Mouse (Mus musculus) v-Abl transformed pro-B cells (cell line): ENCODE results near the gene Plxnd1.

ENCODE experiments used
- in situ Hi-C, 2 experiments: fragments of 400-800 bp; cut with MboI; formaldehyde crosslinking; loops; one replicate each; pipeline ENCODE4 v1.15.1; 2025; ENCODE audit not compliant: unreplicated experiment in 2 of 2

Plxnd1 gene

DNA sequence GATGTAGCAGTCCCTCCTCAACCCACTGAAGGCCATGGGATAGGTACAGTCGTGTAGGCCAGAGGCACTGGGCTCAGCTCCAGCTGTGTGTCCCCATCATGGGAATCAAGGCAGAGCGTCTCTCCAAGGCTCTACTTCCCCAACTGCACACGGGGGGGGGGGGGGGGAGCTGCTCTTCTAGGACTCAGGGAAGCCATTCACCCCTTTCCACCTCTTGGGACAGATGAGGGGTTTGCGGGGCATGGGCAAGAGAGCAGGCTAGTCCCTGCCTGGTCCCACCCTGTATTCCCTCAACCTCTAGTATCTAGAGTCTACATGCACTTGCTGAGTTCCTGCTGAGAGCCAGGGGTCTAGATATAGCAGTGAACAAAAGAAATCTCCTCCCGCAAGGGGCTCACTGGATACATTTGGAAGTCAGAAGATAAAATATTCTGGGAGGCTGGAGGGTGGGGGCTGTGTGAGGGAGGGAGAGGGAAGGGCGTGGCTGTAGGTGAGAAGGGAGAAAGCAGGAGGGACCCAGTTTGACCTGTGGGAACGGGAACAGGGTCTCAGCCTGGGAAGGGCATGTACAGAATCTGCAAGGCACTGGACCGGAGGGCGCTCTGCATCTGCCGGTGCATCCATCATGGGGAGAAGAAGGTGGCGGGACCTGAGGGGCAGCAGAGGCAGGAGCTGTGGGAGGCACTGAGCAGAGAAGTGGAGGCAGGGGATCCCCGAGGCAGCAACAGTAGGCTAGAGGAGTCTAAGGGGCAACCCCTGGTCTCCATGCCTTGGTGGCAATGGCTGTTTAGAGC lies 7.7 kb upstream of the Plxnd1 start:
- in situ Hi-C loops, result loop anchor here in 1 of 2 experiments (25.0 kb wide), 2 partner anchors 235 to 1835 kb away; partner anchors contain the start of gene Zfp637

DNA sequence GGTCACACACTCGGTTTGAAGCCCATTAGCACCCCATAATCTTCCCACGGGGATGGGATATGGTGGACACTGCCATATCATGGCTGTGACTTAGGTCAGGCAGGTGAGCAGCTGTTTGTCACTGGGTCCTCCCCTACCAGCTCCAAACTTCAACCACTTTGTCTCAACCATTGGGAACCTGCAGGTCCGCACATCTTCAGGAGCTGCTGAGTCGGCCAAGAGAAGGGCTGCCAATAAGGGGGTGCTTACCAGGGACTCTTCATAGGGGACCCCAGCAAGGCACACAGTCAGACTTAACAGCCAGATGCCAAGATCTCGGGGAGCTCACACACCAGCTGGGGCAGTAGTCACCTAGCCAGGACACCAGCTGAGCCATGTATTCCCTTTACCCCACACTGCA lies 6.0 kb upstream of the Plxnd1 start:
- in situ Hi-C loops, result loop anchor here in 1 of 2 experiments (25.0 kb wide), 2 partner anchors 236 to 1836 kb away; partner anchors contain the start of gene Zfp637

DNA sequence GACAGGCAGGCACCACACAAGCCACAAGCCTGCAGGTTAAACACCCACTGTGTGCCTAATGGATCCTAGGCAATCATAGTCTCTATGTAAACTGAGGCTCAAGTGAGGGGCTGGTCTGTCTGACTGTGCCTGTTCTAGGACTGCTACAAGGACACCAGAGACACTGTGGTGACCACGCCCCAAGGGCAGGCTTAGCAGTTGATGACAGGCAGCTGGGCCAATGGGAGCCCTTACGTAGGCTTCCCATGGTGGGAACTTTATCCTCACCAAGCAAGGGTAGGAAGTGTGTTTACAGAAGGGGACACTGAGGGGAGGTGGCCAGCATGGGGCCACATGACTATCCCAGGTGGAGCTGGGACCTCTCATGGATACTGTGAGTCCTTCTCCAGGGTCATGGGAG lies 4.4 kb upstream of the Plxnd1 start:
- in situ Hi-C loops, result loop anchor here in 1 of 2 experiments (5.0 kb wide), 1 partner anchor 152 kb away; no protein-coding TSS in a partner anchor

DNA sequence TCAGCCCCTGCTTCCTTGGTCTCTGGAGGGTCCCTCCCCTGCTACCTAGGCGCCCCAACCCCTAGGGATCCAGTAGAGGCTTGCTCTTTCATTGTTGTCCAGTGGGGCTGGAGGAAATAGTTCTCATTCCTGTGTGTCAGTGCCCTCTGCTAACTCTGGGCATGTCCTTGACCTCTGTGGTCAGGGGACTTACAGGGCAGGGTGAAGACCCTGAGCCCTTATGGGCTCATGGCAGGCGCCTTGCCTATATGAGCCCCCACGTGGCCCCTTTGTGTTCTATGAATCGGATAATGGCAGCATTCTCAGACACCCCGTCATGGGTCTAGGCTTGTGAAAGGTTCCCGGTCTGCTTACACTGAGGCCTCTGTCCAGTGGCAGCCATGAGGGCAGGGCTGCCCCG lies 4.0 kb upstream of the Plxnd1 start:
- in situ Hi-C loops, result loop anchor here in 1 of 2 experiments (5.0 kb wide), 1 partner anchor 151 kb away; no protein-coding TSS in a partner anchor

DNA sequence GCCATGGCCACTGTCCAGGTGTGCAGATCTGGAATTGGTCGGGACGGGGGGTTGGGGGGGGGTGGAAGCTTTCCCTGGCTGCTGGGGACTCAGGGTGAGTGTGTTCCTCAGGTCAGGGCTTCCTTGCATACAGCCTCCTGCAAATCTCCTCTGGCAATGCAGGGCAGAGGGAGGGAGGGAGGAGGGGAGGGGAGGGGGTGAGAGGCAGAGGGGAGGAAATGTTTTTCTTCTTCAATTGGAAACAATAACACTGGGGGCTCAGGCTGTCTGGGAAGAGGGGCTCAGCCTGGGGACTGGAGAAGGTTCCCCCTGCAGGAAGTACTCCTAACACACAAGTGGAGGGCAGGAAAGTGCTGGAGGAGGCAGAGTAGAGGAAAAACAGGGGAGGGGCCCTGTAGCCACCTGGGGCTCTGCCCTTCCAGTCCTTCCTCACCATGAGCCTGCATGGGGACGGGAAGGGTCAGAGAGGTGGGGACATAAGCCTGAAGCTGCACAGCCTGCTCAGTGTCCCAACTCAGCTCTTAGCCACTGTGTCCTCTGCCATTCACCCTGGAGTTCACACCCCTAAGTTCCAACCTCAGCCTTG lies 3.0 kb upstream of the Plxnd1 start:
- in situ Hi-C loops, result loop anchor here in 1 of 2 experiments (5.0 kb wide), 1 partner anchor 151 kb away; no protein-coding TSS in a partner anchor

DNA sequence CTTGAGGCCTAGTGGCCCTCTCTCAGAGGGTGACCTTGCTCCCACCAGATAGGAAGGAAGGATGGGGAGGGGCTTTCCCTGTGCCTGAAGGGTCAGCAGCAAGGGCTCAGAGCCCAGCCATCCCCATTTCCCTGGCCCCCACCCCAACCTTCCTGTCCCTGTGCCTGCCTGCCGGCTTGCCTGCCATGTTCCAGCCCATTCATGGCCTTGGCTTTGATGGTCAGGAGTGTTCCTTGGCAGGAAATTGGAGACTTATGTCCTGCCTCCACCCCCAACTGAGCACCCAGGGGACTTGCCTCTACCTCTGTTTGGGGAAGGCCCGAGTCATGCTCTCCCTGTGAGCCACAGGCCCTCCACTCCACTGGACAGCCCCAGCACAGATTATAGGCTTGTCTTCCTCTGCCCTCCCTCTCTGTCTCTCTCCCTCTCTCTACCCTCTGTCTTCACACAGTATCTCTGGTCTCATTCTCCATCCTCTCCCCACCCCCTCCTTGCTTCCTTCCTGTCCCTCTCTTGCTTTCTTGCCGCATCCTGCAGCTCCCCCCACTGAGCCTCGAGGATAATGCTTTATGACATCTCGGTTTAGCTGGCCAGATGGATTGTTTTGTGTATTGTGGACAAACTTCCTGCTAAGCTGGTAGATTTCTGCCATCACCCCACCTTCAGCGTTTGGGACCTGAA lies 1.5 kb upstream of the Plxnd1 start:
- in situ Hi-C loops, result loop anchor here in 1 of 2 experiments (5.0 kb wide), 1 partner anchor 149 kb away; no protein-coding TSS in a partner anchor

DNA sequence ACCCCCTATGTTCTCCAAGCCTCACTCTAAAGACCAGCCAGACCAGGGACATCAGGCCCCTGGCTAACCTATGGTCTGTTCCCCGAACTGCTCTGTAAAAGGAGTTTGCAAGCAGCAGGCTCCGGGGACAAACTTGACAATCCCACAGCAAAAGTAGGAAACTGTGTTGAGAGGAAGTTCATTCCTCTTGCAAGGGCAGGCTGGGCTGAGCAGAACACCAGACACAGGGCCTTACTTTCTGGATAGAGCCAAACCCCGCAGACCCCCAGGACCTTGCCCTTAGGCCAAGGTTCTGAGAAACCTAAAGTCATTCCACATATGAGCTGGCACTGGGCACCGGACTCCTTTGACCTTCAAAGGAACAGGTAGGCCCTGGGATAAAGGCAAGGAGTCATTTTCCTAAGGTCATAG lies 731 bp upstream of the Plxnd1 start:
- in situ Hi-C loops, result loop anchor here in 1 of 2 experiments (5.0 kb wide), 1 partner anchor 148 kb away; no protein-coding TSS in a partner anchor

DNA sequence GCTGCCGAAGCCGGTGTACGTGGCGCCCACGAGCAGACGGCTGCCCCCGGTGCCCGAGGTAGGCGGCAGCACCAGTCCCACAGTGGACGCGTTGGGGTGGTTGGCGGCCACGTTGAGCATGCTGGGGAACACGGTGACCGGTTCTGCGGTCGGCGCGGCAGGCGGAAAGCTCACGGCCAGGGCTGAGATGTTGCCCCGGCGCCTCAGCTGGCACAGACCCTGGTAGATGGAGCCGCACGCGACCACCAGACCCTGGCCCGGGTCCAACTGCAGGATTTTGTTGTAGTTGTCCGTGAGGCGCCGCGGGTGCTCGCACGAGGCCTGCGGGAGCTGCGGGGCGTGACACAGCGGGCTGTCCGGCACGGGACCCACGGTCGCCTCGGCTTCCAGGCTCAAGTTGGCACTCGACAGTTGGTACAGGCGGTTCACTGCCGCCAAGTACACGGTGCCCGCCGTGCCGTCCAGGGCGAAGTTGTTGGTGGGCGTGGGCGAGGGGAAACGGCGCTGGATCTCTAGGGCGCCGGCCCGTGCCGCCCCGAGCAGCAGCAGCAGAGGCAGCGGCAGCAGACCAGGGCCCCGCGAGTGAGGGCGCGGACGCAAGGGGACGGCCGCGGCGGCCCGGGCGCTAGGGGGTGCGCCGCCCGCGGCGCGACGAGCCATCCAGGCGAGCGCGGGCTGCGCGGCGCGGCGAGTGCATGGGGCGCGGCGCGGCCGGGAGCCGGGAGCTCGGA lies 494 bp downstream of the Plxnd1 start:
- in situ Hi-C loops, result no loop called here

DNA sequence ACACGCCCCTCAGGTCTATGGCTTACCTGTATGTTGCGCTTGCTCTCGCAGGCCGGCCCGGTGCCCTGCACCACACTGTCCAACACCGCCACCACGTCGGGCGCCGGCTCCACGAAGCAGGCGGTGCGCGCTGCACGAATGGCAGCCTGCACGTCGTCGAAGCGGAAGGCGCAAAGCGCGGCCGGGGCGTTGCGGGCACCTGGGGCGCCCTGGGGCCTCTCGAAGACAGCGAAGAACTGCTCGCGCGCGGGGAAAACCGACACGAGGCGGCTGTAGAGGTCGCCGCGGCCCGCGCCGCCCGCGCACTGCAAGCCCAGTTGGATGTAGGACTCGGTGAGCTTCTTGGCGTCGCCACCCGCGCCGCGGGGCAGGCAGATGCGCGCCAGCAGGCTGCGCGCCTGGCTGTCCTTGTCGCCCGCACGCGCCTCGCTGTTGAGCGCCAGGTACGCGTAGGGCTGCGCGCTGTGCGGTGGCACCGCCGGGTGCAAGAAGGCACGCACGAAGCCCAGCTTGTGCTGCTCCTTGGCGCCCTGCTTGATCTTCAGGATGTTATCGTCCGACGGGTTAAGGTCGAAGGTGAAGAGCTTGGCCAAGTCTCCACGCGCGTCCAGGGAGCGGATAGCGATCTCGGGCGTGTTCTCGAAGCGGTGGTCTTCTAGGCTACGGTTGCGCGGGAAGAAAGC lies 1.2 kb downstream of the Plxnd1 start:
- in situ Hi-C loops, result no loop called here

DNA sequence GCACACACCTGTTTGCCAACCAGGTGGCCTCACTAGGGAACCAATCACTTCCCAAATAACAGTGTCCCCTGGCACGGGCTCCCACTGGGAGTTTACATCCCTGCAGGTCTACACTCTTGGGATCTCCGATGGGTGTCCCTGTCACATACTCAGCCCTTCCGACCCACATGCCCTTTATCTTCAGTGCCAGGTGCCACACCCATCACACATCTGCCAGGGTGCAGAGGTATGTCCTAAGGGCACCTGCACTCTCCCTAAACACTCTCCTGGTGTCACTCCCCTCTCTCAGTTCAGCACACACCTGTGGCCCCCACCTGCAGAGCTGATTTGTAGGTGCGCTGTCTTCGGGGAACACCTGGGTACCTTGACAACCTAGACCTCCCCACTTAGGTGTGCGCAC lies 1.8 kb downstream of the Plxnd1 start:
- in situ Hi-C loops, result no loop called here

DNA sequence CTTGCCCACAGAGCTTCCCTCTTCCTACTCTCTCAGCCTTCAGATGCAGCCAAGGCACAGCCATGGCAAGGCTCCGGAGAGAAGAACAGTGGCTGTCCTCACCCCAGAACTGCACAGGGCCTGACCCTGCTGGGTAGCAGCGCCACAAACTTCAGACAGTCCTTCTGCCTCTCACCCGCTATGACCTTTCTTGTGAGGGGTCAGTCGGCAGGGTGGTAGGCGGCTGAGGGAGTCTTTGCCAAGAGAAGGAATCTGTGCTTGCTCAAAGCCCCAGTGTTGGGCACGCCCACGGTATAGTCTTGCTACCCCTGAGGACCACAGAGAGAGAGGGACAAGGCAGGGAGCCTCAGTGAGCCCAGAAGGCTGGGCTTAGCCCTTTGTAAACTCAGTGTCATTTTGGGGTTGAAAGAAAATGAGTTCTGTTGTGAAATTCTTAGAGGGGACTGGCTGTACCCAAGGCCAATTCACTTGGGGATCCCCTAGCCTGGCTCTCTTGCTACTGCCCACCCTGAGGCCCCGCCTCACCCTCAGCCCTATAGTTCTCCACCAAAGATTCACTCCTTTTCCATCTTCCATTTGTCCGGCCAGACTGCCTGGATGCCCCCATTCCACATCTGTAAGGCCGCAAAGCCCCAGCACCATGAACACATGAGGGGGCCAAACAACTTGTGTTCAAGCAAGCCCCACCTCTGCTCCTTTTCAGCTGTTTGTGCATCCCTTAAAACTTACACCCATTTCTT lies 2.8 kb downstream of the Plxnd1 start:
- in situ Hi-C loops, result no loop called here

DNA sequence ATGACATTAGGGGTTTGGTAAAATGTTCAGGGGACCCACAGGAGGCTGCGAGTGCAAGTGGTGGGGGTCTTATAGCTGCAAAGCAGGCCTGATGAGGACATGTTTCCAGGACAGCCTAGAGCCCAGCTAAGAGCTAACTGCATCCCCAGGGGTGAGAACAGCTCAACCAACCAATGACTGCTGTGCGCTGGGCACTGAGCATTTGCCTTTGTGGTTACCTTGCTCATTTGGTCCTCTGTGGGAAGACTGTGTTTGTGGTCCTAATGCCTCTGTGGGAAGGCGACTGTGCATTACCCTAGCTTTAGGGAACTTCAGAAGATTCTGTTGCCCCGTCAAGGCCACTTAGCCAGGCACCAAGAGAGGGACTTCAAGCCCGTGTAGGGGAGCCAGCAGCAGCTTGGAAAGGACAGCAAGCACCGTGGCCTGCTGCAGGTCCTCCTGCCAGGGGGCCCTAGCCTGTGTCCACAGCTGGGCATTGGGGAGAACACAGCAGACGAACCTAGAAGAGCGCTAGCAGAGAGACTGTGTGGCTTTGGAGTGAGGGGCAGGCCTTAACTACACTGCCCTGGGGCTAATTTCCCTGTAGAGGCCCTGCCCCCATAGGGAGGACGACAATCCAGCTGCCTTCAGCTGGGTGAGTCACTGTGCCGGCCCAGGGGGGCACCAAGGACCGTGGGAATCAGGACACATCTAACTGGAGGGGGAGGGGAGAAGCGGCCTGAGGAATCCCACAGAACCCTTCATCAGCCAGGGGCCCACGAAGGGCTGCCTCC lies 3.5 kb downstream of the Plxnd1 start:
- in situ Hi-C loops, result no loop called here

DNA sequence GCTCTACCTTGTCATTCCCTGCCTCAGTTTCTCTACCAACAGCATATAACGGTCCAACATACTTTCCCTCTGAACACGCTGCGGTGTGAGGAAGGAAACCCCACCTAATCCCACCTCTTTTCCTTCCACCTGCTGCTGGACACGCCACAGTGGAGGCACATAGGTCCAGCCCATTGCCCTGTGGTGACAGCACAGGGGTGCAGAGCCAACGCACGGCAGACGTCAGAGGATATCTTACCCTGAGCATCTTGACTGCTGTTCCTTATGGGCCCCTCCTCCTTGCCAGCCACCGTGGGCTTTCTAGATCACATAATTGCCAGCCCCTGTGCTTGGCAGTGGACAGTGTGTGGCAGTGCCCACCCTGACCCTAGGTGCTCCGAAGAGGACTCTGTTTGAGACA lies 4.3 kb downstream of the Plxnd1 start:
- in situ Hi-C loops, result no loop called here

DNA sequence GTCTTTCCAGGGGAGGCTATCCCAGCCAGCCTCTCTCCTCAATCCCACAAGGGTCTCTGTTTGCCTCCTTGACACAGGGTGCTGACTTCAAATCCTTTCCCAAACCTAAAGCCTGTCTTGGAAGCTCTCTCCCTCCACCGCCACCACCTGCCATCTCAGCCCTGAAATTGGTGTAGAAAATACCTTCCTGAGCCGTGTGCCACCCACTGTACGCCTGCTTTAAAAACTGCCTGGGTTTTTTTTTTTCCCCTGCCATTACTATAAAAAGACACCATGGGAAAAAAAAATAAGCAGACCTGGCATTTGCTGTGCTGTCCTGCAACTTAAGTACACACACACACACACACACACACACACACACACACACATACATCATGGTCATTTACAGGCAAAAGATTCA lies 4.7 kb downstream of the Plxnd1 start:
- in situ Hi-C loops, result no loop called here

DNA sequence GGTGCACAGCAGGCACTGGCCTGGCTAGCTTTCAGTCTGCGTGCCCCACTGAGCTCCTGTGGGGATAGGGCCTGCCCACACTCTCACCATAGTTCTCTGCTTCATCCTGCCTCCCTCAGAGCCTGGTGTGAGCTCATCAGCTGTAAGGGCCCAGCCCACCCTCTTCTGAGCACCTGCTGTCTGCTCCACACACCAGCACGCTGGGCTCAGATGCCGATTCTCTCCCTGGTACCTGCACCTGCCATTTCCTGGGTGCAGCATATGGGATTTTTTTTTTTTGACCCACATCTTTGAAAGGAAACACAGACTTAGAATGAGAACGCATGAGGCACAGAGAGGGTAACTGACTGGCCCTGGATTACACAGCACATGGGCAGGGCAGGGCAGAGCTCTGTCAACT lies 5.2 kb downstream of the Plxnd1 start:
- in situ Hi-C loops, result no loop called here

DNA sequence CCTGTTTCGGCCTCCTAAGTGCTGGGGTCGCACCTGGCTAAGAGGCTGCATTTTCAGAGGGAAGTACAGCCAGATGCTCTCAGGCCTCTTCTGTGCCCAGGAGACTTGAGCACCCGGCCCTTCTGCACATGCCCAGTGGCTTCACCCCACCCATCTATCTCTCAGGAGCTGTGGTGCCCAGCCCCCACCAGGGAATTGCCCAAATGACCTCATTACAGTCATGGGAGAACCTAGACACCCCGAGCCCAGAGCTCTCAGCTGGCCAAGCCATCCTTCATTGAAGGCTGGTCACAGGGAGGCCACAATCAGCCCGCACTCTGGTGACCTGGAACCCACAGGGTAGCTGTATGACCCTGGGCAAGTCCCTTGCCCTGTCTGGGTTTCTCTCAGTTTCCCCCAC lies 5.8 kb downstream of the Plxnd1 start:
- in situ Hi-C loops, result no loop called here

DNA sequence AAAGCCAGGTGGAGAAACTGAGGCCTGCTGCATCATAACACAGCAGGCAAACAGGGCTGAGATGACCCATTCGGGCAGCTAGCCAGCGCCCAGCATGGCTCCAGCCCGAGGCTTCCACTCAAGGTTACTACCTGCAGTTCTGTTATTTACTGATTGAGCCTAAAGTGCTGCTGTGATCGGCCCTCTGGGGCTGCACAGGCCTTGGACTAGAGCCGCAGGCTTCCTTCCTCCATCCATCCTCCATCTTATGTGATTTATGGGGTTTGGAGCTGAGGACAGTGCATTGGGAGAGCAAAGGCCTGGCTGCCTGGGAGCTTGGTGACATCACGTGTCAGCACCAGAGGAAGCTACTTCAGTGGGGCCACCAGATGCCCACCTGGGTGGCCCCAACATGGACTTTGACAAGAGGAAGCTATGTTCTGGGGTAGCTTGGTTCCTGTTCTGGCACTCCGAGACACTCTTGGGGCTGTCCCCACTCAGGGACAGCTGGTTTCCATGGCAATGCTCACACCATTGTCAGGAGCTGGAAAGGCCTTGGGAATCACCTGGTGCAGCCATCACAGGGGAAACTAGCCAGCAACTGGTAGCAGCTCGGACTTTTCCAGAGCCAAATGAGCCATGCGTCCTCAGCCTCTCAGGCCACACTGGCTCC lies 7.6 kb downstream of the Plxnd1 start:
- in situ Hi-C loops, result no loop called here

DNA sequence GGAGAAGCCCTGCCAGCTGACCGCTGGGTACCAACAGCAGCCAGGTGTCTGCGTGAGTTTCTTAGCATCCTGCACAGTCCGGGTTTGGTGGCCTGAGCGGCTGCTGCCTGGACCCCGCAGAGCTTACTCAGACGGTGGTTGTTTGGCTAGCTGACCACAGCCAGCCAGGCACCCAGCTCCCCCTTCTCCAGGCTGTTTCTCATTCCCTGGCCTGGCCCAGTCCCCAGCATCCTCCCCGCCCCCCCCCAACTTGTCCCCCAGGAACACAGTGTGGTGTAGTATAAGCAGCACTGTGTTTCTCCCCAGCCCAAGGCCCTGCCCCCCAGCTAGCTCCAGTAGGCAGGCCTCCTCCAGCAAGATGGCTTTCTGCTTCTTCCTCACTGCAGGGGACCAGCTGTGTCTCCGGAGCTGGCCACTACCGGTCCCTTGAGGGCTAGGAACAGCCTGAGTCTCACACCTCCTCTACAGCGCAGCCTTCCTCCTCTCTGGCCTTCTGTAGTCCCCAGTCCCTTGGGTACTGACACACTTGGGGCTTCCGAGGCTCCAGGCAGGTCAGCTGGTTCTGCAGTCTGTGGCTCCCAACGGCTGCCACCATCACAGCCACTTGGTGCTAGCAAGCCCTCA lies 8.2 kb downstream of the Plxnd1 start:
- in situ Hi-C loops, result no loop called here
